ENCODE assay signal across 10 mouse cellular contexts in the genomic region with DNA sequence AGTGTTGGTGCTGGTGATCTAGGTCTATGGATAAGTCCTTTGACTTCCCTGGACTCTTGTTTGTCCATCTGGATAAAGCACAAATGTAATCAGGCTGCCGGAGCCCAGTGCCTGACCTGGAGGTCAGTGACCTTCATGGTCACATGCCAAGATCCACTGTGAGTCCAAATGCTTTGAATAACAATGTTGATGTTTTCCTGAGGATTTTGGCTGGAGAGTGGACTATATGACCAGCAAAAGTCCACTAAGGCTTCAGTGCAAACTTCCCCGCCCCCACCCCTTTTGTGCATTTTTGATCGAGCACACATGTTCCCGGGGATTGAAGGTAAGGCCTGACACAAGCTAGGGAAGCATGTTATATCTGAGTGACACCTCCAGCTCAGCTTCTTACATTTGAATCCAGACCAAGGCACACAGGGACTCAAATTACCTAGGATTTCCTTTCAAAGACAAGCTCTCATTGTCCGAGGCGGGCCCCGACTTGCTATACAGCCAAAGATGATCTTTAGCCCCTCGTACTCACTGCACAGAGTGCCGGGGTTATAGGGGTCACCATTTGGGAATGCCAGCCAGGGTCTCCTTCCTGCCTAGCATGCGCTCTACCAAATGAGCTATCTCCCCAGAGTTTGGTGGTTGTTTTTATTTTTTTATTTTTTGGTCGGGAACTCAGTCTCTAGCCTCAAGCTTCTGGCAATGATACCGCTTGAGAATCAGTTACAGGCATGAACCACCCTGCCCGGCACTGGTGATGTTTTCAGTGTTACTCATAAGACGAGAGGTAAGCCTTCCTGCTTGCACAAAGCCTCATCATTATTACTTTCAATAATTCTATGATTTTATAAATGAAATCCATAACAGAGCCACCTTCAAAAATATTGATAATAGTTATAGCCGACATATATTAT. TPM values are rescaled to one million over a fixed set of nuclear protein-coding genes. Genes with fewer than 3 reads are reported as not detected.
DNase-seq lines count a peak whose midpoint lies in the region; ATAC-seq and TF ChIP-seq lines count a peak whose summit lies in the region.
"Had no signal": no experiment of that assay in that cellular context is flagged by ENCODE, and none has a peak within 500 bp of the region (broad histone marks: within the 10 kb centered on the region; RNA-seq: fewer than 3 reads in every experiment).

No protein-coding gene starts in this region.

- peak; percentile 73 for TF ChIP-seq EP300 in liver, postnatal 0 days (IDR thresholded peaks at IDR 0.05; ENCODE audit: low read depth)

- ATAC-seq in neural tube, embryonic 15.5 days (ENCODE audit: low FRiP score), result no peak
- peak; percentile 96 for ATAC-seq in liver, postnatal 0 days
- ATAC-seq: forebrain, embryonic 15.5 days; midbrain, embryonic 13.5 days had no signal

- 68% methylated on average over 15 of the region's 15 CpGs for WGBS in neural tube, embryonic 15.5 days
- 67% methylated on average over 15 of the region's 15 CpGs for WGBS in liver, postnatal 0 days (ENCODE audit: insufficient replicate concordance)

- no peaks in the 10 kb centered on the region for H3K27me3 ChIP-seq in neural tube, embryonic 15.5 days (replicated peaks)
- no peaks in the 10 kb centered on the region for H3K27me3 ChIP-seq in liver, postnatal 0 days (ENCODE audit: insufficient read depth, low read length)
- H3K27me3 ChIP-seq: forebrain, embryonic 15.5 days; midbrain, embryonic 13.5 days had no signal

- H3K4me3 ChIP-seq in neural tube, embryonic 15.5 days (replicated peaks), result no peak overlapping the region
- H3K4me3 ChIP-seq in liver, postnatal 0 days (ENCODE audit: low read depth, low read length), result no peak overlapping the region
- H3K4me3 ChIP-seq: forebrain, embryonic 15.5 days; midbrain, embryonic 13.5 days had no signal

- H3K9me3 ChIP-seq in neural tube, embryonic 15.5 days (replicated peaks), result no peaks in the 10 kb centered on the region
- no peaks in the 10 kb centered on the region for H3K9me3 ChIP-seq in liver, postnatal 0 days (ENCODE audit: low read length)
- H3K9me3 ChIP-seq: forebrain, embryonic 15.5 days; midbrain, embryonic 13.5 days had no signal

- H3K4me1 ChIP-seq in neural tube, embryonic 15.5 days, result no peaks in the 10 kb centered on the region
- H3K4me1 ChIP-seq in liver, postnatal 0 days (ENCODE audit: insufficient read depth), result no peaks in the 10 kb centered on the region; the same call in 1 of the 2 replicates
- H3K4me1 ChIP-seq: forebrain, embryonic 15.5 days; midbrain, embryonic 13.5 days had no signal

- no peaks in the 10 kb centered on the region for H3K36me3 ChIP-seq in neural tube, embryonic 15.5 days
- no peaks in the 10 kb centered on the region for H3K36me3 ChIP-seq in liver, postnatal 0 days (replicated peaks; ENCODE audit: insufficient read depth, low read length)
- H3K36me3 ChIP-seq: forebrain, embryonic 15.5 days; midbrain, embryonic 13.5 days had no signal

- H3K4me2 ChIP-seq in neural tube, embryonic 15.5 days, result no peak overlapping the region
- H3K4me2 ChIP-seq in liver, postnatal 0 days (ENCODE audit: low read depth, low read length), result no peak overlapping the region
- H3K4me2 ChIP-seq: forebrain, embryonic 15.5 days; midbrain, embryonic 13.5 days had no signal

- TF ChIP-seq CTCF in liver, postnatal 0 days (IDR thresholded peaks at IDR 0.05; ENCODE audit: low read depth), result no peak

- H3K27ac ChIP-seq in neural tube, embryonic 15.5 days (replicated peaks), result no peak overlapping the region
- H3K27ac ChIP-seq in liver, postnatal 0 days (ENCODE audit: low read depth), result peak overlapping the region; percentile 90
- H3K27ac ChIP-seq: forebrain, embryonic 15.5 days; midbrain, embryonic 13.5 days had no signal

- no peak overlapping the region for H3K9ac ChIP-seq in neural tube, embryonic 15.5 days (replicated peaks)
- 0 out of 2 replicates have a peak overlapping the region, but pooled peaks have one; percentile 38 for H3K9ac ChIP-seq in liver, postnatal 0 days (replicated peaks)
- H3K9ac ChIP-seq: forebrain, embryonic 15.5 days; midbrain, embryonic 13.5 days had no signal

- DNase-seq in neural tube, embryonic 10.5 days (ENCODE audit: extremely low spot score, low spot score), result peak; percentile 45
- peak; percentile 81 for DNase-seq in embryo, embryonic 10 days (ENCODE audit: low spot score)
- DNase-seq in kidney, adult 8-10 months, result peak; percentile 90 to 92
- peak; percentile 80 for DNase-seq in liver, postnatal 0 days
- no peak for DNase-seq in thymus, adult 18-20 months
- no peak for DNase-seq in urinary bladder, postnatal 25 days (ENCODE audit: low spot score)
- no peak for DNase-seq in testis, postnatal 14 days (ENCODE audit: low spot score)

RNA-seq across cellular contexts. Expression of a gene that starts 47.3 kb away (rescaled TPM):
- polyA plus RNA-seq in neural tube, embryonic 15.5 days (2015; fragmentation: Nextera tagmentation; extraction: Ambion mirVana), result 381 and 465 TPM in 2 replicates
- polyA plus RNA-seq in liver, postnatal 0 days (2015; fragmentation: Nextera tagmentation; extraction: Ambion mirVana), result 128 and 143 TPM in 2 replicates

Comparison
In these comparisons a context has a peak if more than half of its experiments do, and no peak if none do; other contexts are left out.
1. DNase-seq: peak in neural tube, embryonic 10.5 days (single experiment), embryo, embryonic 10 days (single experiment), kidney, adult 8-10 months (2 of 2) and liver, postnatal 0 days (single experiment); none in thymus, adult 18-20 months (0 of 2), urinary bladder, postnatal 25 days (single experiment) and testis, postnatal 14 days (single experiment).